Mouse (Mus musculus): ENCODE measurements around the gene Med27. TPM values are rescaled to one million over a fixed set of nuclear protein-coding genes. Genes with fewer than 3 reads are reported as not detected.

Gene Med27
- polyA plus RNA-seq, 1 experiment from 2014 or later: 65.9 TPM

GRCm38 (mm10) chr2:29383133-29383532 lies 36.5 kb downstream of the Med27 start:
- ATAC-seq (replicated peaks; ENCODE audit: low FRiP score) (no peak), DNase-seq (ENCODE audit: low spot score) (no peak)

GRCm38 (mm10) chr2:29385405-29385804 lies 38.8 kb downstream of the Med27 start:
- no peaks in the 10 kb centered on the region for H3K9me3 ChIP-seq (ENCODE audit: control insufficient read depth, low read length)
- peak; percentile 56 for DNase-seq (ENCODE audit: low spot score)
- 0 out of 2 replicates have a peak, but pooled peaks cover 5% of the 10 kb centered on the region for H3K4me1 ChIP-seq (replicated peaks; ENCODE audit: control insufficient read depth, insufficient read depth, low read length)
- H3K27ac ChIP-seq (ENCODE audit: low read depth, low read length): no peak overlapping the region; the same call in 1 of the 2 replicates
- no peak overlapping the region for H3K4me2 ChIP-seq (ENCODE audit: low read depth, low read length, severe bottlenecking)
- no peak for ATAC-seq (replicated peaks; ENCODE audit: low FRiP score)
- WGBS: 58% methylated on average over 10 of the region's 10 CpGs
- no peaks in the 10 kb centered on the region for H3K27me3 ChIP-seq (ENCODE audit: control insufficient read depth, insufficient read depth, low read length)
- H3K36me3 ChIP-seq (ENCODE audit: control insufficient read depth, insufficient read depth, low read length): no peaks in the 10 kb centered on the region
- no peak overlapping the region for H3K4me3 ChIP-seq (ENCODE audit: low read depth, low read length)
- H3K9ac ChIP-seq (ENCODE audit: low read length): no peak overlapping the region

More at GRCm38 (mm10) chr2:29383133-29383532, 36.5 kb downstream of the Med27 start:
- Histone ChIP-seq H3K27ac (ENCODE audit: low read depth, low read length) (no peak overlapping the region), H3K4me3 (ENCODE audit: low read depth, low read length) (no peak overlapping the region), H3K36me3 (ENCODE audit: control insufficient read depth, insufficient read depth, low read length) (no peaks in the 10 kb centered on the region), H3K4me2 (ENCODE audit: low read depth, low read length, severe bottlenecking) (no peak overlapping the region), H3K27me3 (ENCODE audit: control insufficient read depth, insufficient read depth, low read length) (no peaks in the 10 kb centered on the region), H3K4me1 (replicated peaks; ENCODE audit: control insufficient read depth, insufficient read depth, low read length) (0 out of 2 replicates have a peak, but pooled peaks cover 5% of the 10 kb centered on the region), H3K9ac (ENCODE audit: low read length) (no peak overlapping the region), H3K9me3 (ENCODE audit: control insufficient read depth, low read length) (no peaks in the 10 kb centered on the region)

DNA sequence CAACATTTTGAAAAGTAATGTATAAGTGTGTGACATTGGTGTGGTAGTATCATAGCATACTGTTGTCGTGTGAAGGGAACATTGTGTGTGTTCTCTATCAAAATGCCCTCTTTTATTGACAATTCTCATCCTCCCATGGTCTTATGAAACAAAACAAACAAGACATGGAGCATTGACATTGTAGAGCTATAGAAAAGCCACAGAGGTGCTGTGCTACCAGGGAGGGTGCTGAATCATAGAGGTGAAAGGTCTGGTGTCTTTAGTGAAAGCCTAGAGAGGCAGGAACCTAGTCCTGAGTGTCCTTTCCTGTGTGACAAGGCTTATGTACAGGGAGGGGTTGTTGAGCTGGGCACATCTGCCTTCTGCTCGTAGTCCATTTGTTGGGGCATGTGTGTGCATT lies 40.6 kb downstream of the Med27 start:
- H3K4me3 ChIP-seq (ENCODE audit: low read depth, low read length): no peak overlapping the region
- 0 out of 2 replicates have a peak, but pooled peaks cover 5% of the 10 kb centered on the region for H3K4me1 ChIP-seq (replicated peaks; ENCODE audit: control insufficient read depth, insufficient read depth, low read length)
- WGBS: 83% methylated on average over 2 of the region's 2 CpGs
- no peak overlapping the region for H3K27ac ChIP-seq (ENCODE audit: low read depth, low read length)
- no peak overlapping the region for H3K4me2 ChIP-seq (ENCODE audit: low read depth, low read length, severe bottlenecking)
- ATAC-seq (replicated peaks; ENCODE audit: low FRiP score) (no peak), DNase-seq (ENCODE audit: low spot score) (no peak)
- no peak overlapping the region for H3K9ac ChIP-seq (ENCODE audit: low read length)
- H3K27me3 ChIP-seq (ENCODE audit: control insufficient read depth, insufficient read depth, low read length): no peaks in the 10 kb centered on the region
- no peaks in the 10 kb centered on the region for H3K9me3 ChIP-seq (ENCODE audit: control insufficient read depth, low read length)
- no peaks in the 10 kb centered on the region for H3K36me3 ChIP-seq (ENCODE audit: control insufficient read depth, insufficient read depth, low read length)

GRCm38 (mm10) chr2:29388937-29389336 lies 42.3 kb downstream of the Med27 start:
- Histone ChIP-seq H3K27me3 (ENCODE audit: control insufficient read depth, insufficient read depth, low read length) (no peaks in the 10 kb centered on the region), H3K4me1 (replicated peaks; ENCODE audit: control insufficient read depth, insufficient read depth, low read length) (0 out of 2 replicates have a peak, but pooled peaks cover 5% of the 10 kb centered on the region), H3K4me3 (ENCODE audit: low read depth, low read length) (no peak overlapping the region), H3K27ac (ENCODE audit: low read depth, low read length) (no peak overlapping the region), H3K9ac (ENCODE audit: low read length) (no peak overlapping the region), H3K36me3 (ENCODE audit: control insufficient read depth, insufficient read depth, low read length) (no peaks in the 10 kb centered on the region), H3K9me3 (ENCODE audit: control insufficient read depth, low read length) (no peaks in the 10 kb centered on the region), H3K4me2 (ENCODE audit: low read depth, low read length, severe bottlenecking) (no peak overlapping the region)
- 94% methylated on average over 7 of the region's 7 CpGs for WGBS
- ATAC-seq (replicated peaks; ENCODE audit: low FRiP score) (no peak), DNase-seq (ENCODE audit: low spot score) (no peak)

GRCm38 (mm10) chr2:29391086-29391485 lies 44.5 kb downstream of the Med27 start:
- ATAC-seq (replicated peaks; ENCODE audit: low FRiP score) (no peak), DNase-seq (ENCODE audit: low spot score) (no peak)
- Histone ChIP-seq H3K4me2 (ENCODE audit: low read depth, low read length, severe bottlenecking) (no peak overlapping the region), H3K9ac (ENCODE audit: low read length) (no peak overlapping the region), H3K4me1 (replicated peaks; ENCODE audit: control insufficient read depth, insufficient read depth, low read length) (no peaks in the 10 kb centered on the region), H3K9me3 (ENCODE audit: control insufficient read depth, low read length) (no peaks in the 10 kb centered on the region), H3K27me3 (ENCODE audit: control insufficient read depth, insufficient read depth, low read length) (no peaks in the 10 kb centered on the region), H3K4me3 (ENCODE audit: low read depth, low read length) (no peak overlapping the region), H3K27ac (ENCODE audit: low read depth, low read length) (no peak overlapping the region), H3K36me3 (ENCODE audit: control insufficient read depth, insufficient read depth, low read length) (no peaks in the 10 kb centered on the region)
- WGBS: 91% methylated on average over 4 of the region's 4 CpGs

DNA sequence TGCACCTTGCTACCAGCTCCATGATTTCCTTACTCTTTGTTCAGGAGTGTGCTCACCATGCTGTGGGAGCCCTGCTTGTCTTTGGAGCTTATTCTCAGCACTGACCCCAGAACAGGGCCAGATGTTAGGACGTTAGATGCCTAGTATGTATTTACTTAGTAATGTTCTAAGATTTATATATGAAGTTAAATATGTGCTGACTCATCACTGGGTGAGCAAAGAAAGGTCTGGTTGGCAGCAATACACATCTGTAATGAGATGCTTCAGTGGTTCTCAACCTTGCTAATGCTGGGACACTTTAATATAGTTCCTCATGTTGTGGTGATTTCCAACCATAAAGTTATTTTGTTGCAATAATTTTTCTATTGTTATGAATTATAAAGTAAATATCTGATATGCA lies 45.4 kb downstream of the Med27 start:
- DNase-seq (ENCODE audit: low spot score) (no peak), ATAC-seq (replicated peaks; ENCODE audit: low FRiP score) (no peak)
- no peaks in the 10 kb centered on the region for H3K27me3 ChIP-seq (ENCODE audit: control insufficient read depth, insufficient read depth, low read length)
- no peak overlapping the region for H3K4me3 ChIP-seq (ENCODE audit: low read depth, low read length)
- no peaks in the 10 kb centered on the region for H3K4me1 ChIP-seq (replicated peaks; ENCODE audit: control insufficient read depth, insufficient read depth, low read length)
- H3K9me3 ChIP-seq (ENCODE audit: control insufficient read depth, low read length): no peaks in the 10 kb centered on the region
- no peak overlapping the region for H3K4me2 ChIP-seq (ENCODE audit: low read depth, low read length, severe bottlenecking)
- no peaks in the 10 kb centered on the region for H3K36me3 ChIP-seq (ENCODE audit: control insufficient read depth, insufficient read depth, low read length)
- 78% methylated on average over 1 of the region's 1 CpGs for WGBS
- H3K27ac ChIP-seq (ENCODE audit: low read depth, low read length): no peak overlapping the region
- no peak overlapping the region for H3K9ac ChIP-seq (ENCODE audit: low read length)

GRCm38 (mm10) chr2:29400234-29400633 lies 53.6 kb downstream of the Med27 start:
- Histone ChIP-seq H3K4me1 (replicated peaks; ENCODE audit: control insufficient read depth, insufficient read depth, low read length) (no peaks in the 10 kb centered on the region), H3K36me3 (ENCODE audit: control insufficient read depth, insufficient read depth, low read length) (no peaks in the 10 kb centered on the region), H3K9ac (ENCODE audit: low read length) (no peak overlapping the region), H3K27me3 (ENCODE audit: control insufficient read depth, insufficient read depth, low read length) (no peaks in the 10 kb centered on the region), H3K4me3 (ENCODE audit: low read depth, low read length) (no peak overlapping the region), H3K27ac (ENCODE audit: low read depth, low read length) (no peak overlapping the region), H3K9me3 (ENCODE audit: control insufficient read depth, low read length) (no peaks in the 10 kb centered on the region), H3K4me2 (ENCODE audit: low read depth, low read length, severe bottlenecking) (no peak overlapping the region)
- DNase-seq (ENCODE audit: low spot score): no peak
- WGBS: 91% methylated on average over 7 of the region's 7 CpGs
- ATAC-seq (replicated peaks; ENCODE audit: low FRiP score): no peak

DNA sequence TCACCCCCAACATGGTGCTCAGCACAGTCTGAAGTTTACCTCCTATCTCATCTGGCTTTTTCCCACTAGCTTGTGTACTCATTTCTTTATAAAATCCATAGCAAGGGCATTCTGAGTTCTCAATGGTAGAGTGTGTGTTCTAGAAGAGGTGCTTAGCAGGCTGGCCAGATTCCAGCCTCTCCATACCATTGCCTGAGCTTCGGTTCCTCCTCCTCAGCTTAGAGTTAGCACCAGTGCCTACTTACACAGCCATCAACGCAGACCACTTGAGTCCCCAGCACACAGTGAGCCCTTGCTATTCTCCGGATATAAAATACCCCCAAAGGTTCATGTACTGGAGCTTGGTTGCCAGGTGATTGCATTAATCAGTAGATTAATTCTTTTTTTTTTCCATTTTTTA lies 54.2 kb downstream of the Med27 start:
- H3K36me3 ChIP-seq (ENCODE audit: control insufficient read depth, insufficient read depth, low read length): no peaks in the 10 kb centered on the region
- H3K9ac ChIP-seq (ENCODE audit: low read length): no peak overlapping the region
- ATAC-seq (replicated peaks; ENCODE audit: low FRiP score) (no peak), DNase-seq (ENCODE audit: low spot score) (no peak)
- no peaks in the 10 kb centered on the region for H3K4me1 ChIP-seq (replicated peaks; ENCODE audit: control insufficient read depth, insufficient read depth, low read length)
- H3K4me2 ChIP-seq (ENCODE audit: low read depth, low read length, severe bottlenecking): no peak overlapping the region
- 94% methylated on average over 3 of the region's 3 CpGs for whole genome bisulfite sequencing
- no peaks in the 10 kb centered on the region for H3K27me3 ChIP-seq (ENCODE audit: control insufficient read depth, insufficient read depth, low read length)
- no peak overlapping the region for H3K4me3 ChIP-seq (ENCODE audit: low read depth, low read length)
- no peaks in the 10 kb centered on the region for H3K9me3 ChIP-seq (ENCODE audit: control insufficient read depth, low read length)
- H3K27ac ChIP-seq (ENCODE audit: low read depth, low read length): no peak overlapping the region

- no peak for ATAC-seq (replicated peaks; ENCODE audit: low FRiP score)
- Histone ChIP-seq H3K27me3 (ENCODE audit: control insufficient read depth, insufficient read depth, low read length) (no peaks in the 10 kb centered on the region), H3K36me3 (ENCODE audit: control insufficient read depth, insufficient read depth, low read length) (no peaks in the 10 kb centered on the region), H3K27ac (ENCODE audit: low read depth, low read length) (no peak overlapping the region), H3K9me3 (ENCODE audit: control insufficient read depth, low read length) (no peaks in the 10 kb centered on the region), H3K4me1 (replicated peaks; ENCODE audit: control insufficient read depth, insufficient read depth, low read length) (no peaks in the 10 kb centered on the region), H3K4me3 (ENCODE audit: low read depth, low read length) (no peak overlapping the region), H3K4me2 (ENCODE audit: low read depth, low read length, severe bottlenecking) (no peak overlapping the region), H3K9ac (ENCODE audit: low read length) (no peak overlapping the region)
- DNase-seq (ENCODE audit: low spot score): no peak
- 86% methylated on average over 1 of the region's 1 CpGs for WGBS
These were observed 55.2 kb downstream of the Med27 start for GRCm38 (mm10) chr2:29401868-29402267.
